Mouse (Mus musculus) spleen, postnatal 4 days (tissue): Measurements from ENCODE around the gene Stpg3.

Experiments
- DNase-seq, 2 experiments: peaks; one replicate each; pipeline ENCODE4 v3.0.0; 2022; ENCODE audit warnings: low spot score in 2 of 2

Stpg3 gene

GRCm38 (mm10) chr2:25210686-25211085 lies 3.8 kb downstream of the Stpg3 start:
- no peak for DNase-seq

GRCm38 (mm10) chr2:25207593-25207992 lies 6.8 kb downstream of the Stpg3 start:
- no peak for DNase-seq

- DNase-seq: peak; percentile 60 to 80
Measured at GRCm38 (mm10) chr2:25203631-25204214, 10.7 kb downstream of the Stpg3 start.

- no peak for DNase-seq
Measured at GRCm38 (mm10) chr2:25200631-25201030, 13.8 kb downstream of the Stpg3 start.

GRCm38 (mm10) chr2:25197946-25198345 lies 16.5 kb downstream of the Stpg3 start:
- no peak for DNase-seq

GRCm38 (mm10) chr2:25197191-25197590 lies 17.2 kb downstream of the Stpg3 start:
- peak in 1 of 2 experiments; percentile 64 for DNase-seq

GRCm38 (mm10) chr2:25196172-25196954 lies 18.1 kb downstream of the Stpg3 start, which contains the start of gene Tor4a:
Gene Tor4a, minus strand, starts transcription at chr2:25196886.
- peak; percentile 79 to 86 for DNase-seq

GRCm38 (mm10) chr2:25195211-25196156 lies 19.0 kb downstream of the Stpg3 start:
- peak; percentile 82 to 86 for DNase-seq

- peak; percentile 43 to 79 for DNase-seq
Measured at GRCm38 (mm10) chr2:25194486-25195171, 19.8 kb downstream of the Stpg3 start.

GRCm38 (mm10) chr2:25194006-25194405 lies 20.4 kb downstream of the Stpg3 start:
- peak in 1 of 2 experiments; percentile 56 for DNase-seq

- DNase-seq: peak; percentile 82 to 88
Measured at GRCm38 (mm10) chr2:25193330-25193770, 21.1 kb downstream of the Stpg3 start.

GRCm38 (mm10) chr2:25187841-25188240 lies 26.6 kb downstream of the Stpg3 start:
- no peak for DNase-seq

- no peak for DNase-seq
Measured at GRCm38 (mm10) chr2:25186575-25186930, 27.9 kb downstream of the Stpg3 start.

GRCm38 (mm10) chr2:25185625-25186574 lies 28.5 kb downstream of the Stpg3 start:
- peak; percentile 60 to 84 for DNase-seq

GRCm38 (mm10) chr2:25184496-25184895 lies 29.9 kb downstream of the Stpg3 start:
- no peak for DNase-seq

- no peak for DNase-seq
Measured at GRCm38 (mm10) chr2:25183336-25183735, 31.1 kb downstream of the Stpg3 start.

GRCm38 (mm10) chr2:25182664-25183063 lies 31.8 kb downstream of the Stpg3 start:
- no peak for DNase-seq

GRCm38 (mm10) chr2:25181891-25182397 lies 32.5 kb downstream of the Stpg3 start:
- peak in 1 of 2 experiments; percentile 81 for DNase-seq

- DNase-seq: peak; percentile 56 to 82
Measured at GRCm38 (mm10) chr2:25180973-25181890, 33.2 kb downstream of the Stpg3 start.
